Mouse (Mus musculus) thymus, postnatal 4 days (tissue): ENCODE results near the gene Bmf.

ENCODE experiments used
- DNase-seq: peaks from one replicate; pipeline ENCODE4 v3.0.0; 2021

The Bmf gene

GRCm38 (mm10) chr2:118543893-118544799 is 5.3 kb downstream of the Bmf start:
- DNase-seq: peak; percentile 86

DNA sequence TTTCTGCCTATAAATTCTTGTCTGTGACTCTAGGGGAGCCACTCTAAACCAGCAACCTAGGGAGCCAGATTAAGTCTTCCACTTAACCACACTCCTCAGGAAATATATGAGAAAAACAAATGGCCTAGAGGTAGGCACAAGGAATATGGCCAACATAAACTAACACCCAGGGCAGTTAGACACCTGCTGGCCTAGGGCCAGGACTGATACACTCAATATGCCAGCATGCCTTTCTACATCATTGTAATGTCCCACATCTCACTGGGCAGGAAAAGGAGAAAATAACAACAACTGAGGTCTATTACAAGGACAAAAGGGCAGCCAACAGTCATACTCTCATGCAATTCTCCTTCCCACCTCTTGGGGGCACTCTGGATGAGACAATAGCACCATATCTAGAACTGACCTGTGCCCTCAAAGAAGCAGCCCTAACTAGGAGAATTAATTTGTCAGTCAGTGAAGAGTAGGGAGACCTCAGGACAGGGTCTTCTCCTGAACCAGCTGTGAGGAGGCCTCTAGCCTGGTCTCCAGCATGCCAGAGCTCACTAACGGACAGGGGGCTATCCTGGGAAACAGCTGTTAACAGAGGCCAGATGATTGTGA is 6.4 kb downstream of the Bmf start:
- no peak for DNase-seq

DNA sequence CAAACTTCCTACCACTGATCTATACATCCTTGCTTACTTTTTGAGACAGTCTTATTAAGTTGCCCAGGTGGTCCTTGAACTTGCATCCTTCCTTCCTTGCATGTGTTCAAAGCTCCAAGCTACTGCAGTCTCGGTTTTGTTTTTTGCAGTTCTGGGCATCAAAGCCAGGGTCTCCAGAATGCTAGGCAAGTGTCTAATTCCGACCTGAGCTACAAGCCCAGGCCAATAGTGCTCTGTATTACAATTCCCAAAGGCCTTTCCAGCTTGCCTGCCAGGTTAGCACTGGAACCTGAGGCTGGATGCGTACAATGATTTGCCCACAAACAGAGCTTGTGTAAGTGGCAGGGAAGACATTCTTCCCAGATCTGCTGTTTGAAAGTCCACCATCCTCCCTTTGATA is 7.8 kb downstream of the Bmf start:
- no peak for DNase-seq

GRCm38 (mm10) chr2:118540691-118541117 is 8.8 kb downstream of the Bmf start:
- DNase-seq: peak; percentile 58

- DNase-seq: no peak
These were observed 9.5 kb downstream of the Bmf start for GRCm38 (mm10) chr2:118539881-118540516.

DNA sequence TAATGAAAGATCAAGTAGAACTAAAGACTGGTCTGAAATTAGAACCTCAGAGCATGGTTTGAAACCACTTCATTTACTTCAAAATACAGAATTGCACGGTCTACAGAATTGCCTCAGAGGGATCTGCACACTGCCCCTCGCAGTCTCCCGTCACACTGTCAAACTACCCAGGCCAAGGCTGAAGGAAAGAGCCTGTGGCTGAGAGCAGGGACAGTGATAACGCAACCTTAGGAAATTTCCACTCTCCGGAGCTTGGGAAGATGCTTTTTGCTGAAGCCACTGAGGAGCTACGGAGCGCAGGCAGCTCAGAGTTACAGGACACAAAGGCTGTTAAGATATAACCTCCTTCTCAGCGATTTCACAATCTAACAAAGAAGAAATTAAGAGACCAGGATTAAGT is 10.4 kb downstream of the Bmf start:
- no peak for DNase-seq

DNA sequence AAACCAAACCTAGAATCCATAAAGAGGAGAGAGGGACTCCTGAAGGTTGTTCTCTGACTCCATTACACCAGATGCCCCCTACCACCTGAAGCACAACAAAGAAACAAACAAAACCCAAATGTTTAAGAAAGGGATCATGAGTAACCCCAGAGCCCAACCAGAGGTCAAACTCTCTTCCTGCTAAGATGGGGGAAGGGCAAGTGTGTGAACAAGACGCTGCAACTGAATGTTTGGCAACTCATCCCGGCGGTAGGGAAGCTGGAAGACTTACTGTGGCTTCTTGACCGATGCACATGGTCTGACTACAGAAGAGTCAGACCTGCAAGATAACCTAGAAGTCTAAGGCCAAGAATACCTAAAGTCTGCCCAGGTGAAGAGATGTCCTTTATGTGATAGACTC is 12.3 kb downstream of the Bmf start:
- no peak for DNase-seq

DNA sequence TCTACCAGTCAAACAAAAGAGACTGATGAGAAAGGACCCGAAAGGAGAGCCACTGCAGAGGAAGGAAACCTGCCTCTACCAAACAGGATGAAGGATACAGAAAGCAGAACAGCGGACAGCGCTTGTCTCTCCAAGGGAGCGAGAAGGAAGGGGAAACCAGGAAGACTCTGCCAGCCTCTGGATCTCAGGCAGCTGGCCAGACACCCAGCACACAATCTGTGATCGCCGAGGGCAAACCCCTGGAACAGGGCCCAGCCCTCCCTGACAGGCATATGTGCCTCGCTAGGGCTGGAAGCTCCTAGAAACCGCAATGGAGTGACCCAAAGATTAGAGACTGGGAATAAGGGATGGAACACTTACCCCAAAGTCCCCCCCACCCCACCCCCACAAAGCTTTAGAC is 12.9 kb downstream of the Bmf start:
- no peak for DNase-seq

GRCm38 (mm10) chr2:118536111-118536510 is 13.4 kb downstream of the Bmf start:
- no peak for DNase-seq

- DNase-seq: no peak
These were observed 15.5 kb downstream of the Bmf start for GRCm38 (mm10) chr2:118533969-118534368.

- DNase-seq: no peak
These were observed 16.4 kb downstream of the Bmf start for GRCm38 (mm10) chr2:118532855-118533675.

DNA sequence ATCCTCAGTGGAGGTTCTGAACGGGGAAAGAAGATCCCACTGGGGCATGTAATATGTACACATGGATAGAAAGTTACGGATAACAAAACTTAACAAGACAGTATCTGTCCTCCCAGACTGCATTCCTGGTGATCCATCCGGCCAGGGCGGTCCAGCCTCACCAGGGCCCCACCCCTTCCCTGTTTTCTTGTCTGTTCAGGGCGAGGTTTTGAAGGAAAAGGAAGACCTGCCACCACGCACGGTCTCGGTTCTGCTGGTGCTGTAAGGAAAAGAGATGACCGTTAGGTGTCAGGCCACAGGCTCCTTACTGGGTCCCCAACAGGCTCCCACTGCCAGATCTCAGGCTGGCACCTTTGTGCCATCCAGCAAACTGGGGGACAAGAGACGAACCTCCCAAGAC is 17.1 kb downstream of the Bmf start:
- DNase-seq: no peak

- no peak for DNase-seq
These were observed 19.9 kb downstream of the Bmf start for GRCm38 (mm10) chr2:118529466-118530181.

DNA sequence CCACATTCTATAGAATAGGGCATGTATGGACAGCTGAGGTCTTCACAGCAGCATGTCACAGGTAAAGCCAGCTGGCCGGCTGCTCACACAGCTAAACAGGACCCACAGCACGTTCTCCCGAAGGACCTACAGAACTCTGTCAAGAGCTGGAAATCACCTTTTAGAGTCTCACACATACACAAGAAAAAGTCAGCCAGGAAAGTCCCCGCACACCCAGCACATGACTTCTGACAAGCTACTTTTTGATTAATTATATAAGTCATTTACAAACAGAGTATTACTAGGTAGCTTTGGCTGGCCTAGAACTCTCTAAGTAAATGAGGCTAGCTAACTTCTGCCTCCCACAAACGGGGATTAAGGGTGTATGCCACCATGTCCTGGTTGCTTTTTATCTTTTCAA is 22.9 kb downstream of the Bmf start:
- no peak for DNase-seq

DNA sequence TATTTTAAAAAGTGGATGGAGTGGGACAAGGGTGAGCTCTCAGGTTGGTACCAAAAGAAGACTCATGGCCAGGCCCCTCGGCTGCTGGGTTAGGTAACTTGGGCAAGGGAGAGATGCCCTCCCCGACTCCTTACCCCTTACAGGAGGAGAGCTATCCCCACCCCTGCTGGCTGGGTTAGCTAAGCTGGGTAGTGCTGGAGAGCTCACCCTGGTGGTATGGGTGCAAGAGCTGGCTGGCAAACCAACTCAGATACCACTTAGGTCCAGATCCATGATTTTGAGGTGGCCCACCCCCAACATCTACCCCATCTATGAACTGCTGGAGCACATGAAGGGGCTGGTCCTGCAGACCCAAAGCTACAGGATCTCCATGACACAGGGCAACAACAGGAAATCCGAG is 24.7 kb downstream of the Bmf start:
- DNase-seq: peak; percentile 34

GRCm38 (mm10) chr2:118523163-118523730 is 26.2 kb downstream of the Bmf start:
- DNase-seq: no peak

GRCm38 (mm10) chr2:118522265-118522664 is 27.2 kb downstream of the Bmf start:
- DNase-seq: no peak

DNA sequence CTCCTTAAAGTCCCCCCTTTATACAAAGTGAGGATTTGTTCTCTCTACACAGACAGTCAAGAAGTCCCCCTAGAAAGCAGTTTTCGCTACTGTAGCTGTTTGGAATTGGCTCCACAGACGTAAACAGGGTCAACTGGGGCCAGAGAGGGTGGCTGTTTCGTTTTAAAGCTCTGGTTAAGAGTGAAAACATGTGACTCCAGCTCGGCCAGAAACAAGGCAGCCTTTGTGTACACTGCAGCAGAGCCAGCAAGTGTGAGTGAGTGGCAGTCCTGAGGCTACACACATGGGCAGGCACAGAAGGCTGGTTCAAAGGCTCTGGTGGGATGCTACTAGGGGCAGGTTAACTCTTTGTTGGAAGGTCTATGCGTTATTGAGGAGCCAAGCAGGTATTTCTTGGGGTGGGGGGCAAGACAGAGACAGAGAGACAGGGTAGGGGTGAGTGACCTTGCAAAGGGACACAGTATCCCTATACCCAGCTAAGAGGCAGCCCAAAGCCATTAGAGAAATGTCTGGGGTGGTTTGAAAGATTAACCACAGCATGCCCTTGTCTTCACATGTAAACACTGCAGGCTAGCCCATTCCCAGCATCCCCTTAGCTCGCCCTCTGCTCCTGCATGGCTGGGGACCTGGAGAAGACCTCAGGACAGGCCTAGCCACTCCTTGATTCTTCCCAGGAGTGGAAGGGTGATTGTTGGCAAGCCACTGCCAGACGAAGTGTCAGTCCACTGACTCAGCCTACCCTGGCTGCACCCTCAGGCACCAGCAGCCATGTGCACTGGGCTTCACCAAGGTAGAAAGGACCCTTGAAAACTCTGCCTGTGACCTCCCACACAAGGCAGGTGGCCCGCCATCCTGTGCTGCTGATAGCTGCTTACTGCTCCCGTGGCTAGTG is 29.2 kb downstream of the Bmf start:
- DNase-seq: peak; percentile 51

DNA sequence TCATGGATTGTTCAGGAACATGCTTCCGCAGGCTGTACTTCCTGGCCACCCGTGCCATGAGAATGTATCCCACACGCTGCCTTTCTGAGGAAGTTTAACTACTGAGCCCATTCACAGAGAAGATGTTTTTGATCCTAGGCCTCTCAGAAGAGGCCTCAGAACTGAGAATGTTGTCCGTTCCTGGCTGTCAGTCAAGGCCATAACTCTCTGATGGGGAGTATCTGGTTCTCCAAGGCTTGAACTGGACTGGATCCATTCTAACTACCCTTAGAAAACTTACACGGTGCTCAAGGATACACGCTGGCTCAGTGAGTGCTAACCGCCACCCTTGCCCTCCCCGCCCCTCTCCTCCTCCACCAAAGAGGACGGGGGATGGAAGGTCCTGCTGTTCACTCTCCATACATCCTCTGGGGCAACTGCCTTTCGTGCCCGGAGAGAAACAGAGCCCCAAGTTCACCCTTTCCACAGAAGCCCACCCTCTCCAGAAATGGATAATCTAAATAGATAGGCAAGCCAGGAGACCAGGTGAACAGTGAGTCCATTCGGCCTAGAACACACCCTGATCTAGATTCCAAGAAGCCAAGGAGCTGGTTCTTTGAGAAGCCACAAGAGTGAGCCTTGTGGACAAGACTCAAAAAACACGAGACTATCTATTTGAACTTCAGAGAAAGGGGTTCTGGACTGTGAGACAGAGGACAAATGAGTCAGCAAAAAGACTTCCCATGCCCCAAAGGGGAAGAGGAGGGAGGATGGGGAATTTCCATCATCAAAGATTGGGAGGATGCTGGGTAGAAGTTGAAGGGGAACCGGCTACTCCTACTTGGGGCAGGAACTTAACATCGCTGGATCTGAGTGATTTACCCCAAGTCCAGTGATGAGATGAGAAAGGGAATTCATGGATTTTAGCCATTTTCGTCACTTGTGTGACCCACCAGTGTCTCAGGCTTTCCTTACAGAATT is 36.8 kb downstream of the Bmf start:
- DNase-seq: no peak
